Mouse (Mus musculus): Measurements from ENCODE around the gene Cetn4. TPM values are rescaled to one million over a fixed set of nuclear protein-coding genes. Genes with fewer than 3 reads are reported as not detected.

The Cetn4 gene
- 2.9 and 3.0 TPM in 2 replicates for polyA plus RNA-seq (2016; fragmentation: Nextera tagmentation; extraction: Ambion mirVana)

- peaks cover 5% of the 10 kb centered on the region for H3K4me1 ChIP-seq
- peak within 1 kb of the TSS; percentile 88 for H3K9ac ChIP-seq
- under 1% methylated on average over 54 of the region's 54 CpGs for WGBS
- ATAC-seq (ENCODE audit: insufficient number of reproducible peaks, insufficient read depth, low FRiP score, low TSS enrichment) = peak; percentile 99
- H3K36me3 ChIP-seq = no peaks in the 10 kb centered on the region
- no peaks in the 10 kb centered on the region for H3K9me3 ChIP-seq
- H3K27me3 ChIP-seq = no peaks in the 10 kb centered on the region
- peak within 1 kb of the TSS; percentile 64 for H3K4me2 ChIP-seq (replicated peaks)
- peak within 1 kb of the TSS; percentile 73 for H3K4me3 ChIP-seq
- H3K27ac ChIP-seq = peak within 1 kb of the TSS; percentile 85
These were observed at the start of gene Cetn4, which contains the start of gene Bbs12 for GRCm38 (mm10) chr3:37312370-37312941. TSS of gene Cetn4 (minus strand) at chr3:37312708. TSS of gene Bbs12 (plus strand) at chr3:37312554.

- no peak overlapping the region for H3K4me3 ChIP-seq
- no peak overlapping the region for H3K27ac ChIP-seq
- H3K36me3 ChIP-seq = no peaks in the 10 kb centered on the region
- H3K4me2 ChIP-seq (replicated peaks) = no peak overlapping the region
- H3K4me1 ChIP-seq = peaks cover 4% of the 10 kb centered on the region; the same call in 1 of the 2 replicates
- H3K27me3 ChIP-seq = no peaks in the 10 kb centered on the region
- no peak for ATAC-seq (ENCODE audit: insufficient number of reproducible peaks, insufficient read depth, low FRiP score, low TSS enrichment)
- H3K9me3 ChIP-seq = no peaks in the 10 kb centered on the region
- no peak overlapping the region for H3K9ac ChIP-seq
- WGBS = 84% methylated on average over 9 of the region's 9 CpGs
These were observed 48.2 kb upstream of the Cetn4 start for GRCm38 (mm10) chr3:37360729-37361128.

GRCm38 (mm10) chr3:37354737-37355136, 42.2 kb upstream of the Cetn4 start:
- H3K36me3 ChIP-seq = no peaks in the 10 kb centered on the region
- ATAC-seq (ENCODE audit: insufficient number of reproducible peaks, insufficient read depth, low FRiP score, low TSS enrichment) = no peak
- peaks cover 9% of the 10 kb centered on the region for H3K27me3 ChIP-seq
- H3K27ac ChIP-seq = peak overlapping the region; percentile 60
- peaks cover 13% of the 10 kb centered on the region for H3K4me1 ChIP-seq
- H3K9me3 ChIP-seq = no peaks in the 10 kb centered on the region
- WGBS = 82% methylated on average over 1 of the region's 1 CpGs
- no peak overlapping the region for H3K4me2 ChIP-seq (replicated peaks)
- H3K9ac ChIP-seq = no peak overlapping the region
- H3K4me3 ChIP-seq = no peak overlapping the region

GRCm38 (mm10) chr3:37353951-37354481, 41.5 kb upstream of the Cetn4 start:
- peak overlapping the region; percentile 60 for H3K27ac ChIP-seq
- peaks cover 17% of the 10 kb centered on the region for H3K4me1 ChIP-seq
- peak; percentile 80 for ATAC-seq (ENCODE audit: insufficient number of reproducible peaks, insufficient read depth, low FRiP score, low TSS enrichment)
- WGBS = 39% methylated on average over 10 of the region's 10 CpGs
- H3K4me2 ChIP-seq (replicated peaks) = no peak overlapping the region
- no peaks in the 10 kb centered on the region for H3K9me3 ChIP-seq
- peaks cover 17% of the 10 kb centered on the region for H3K27me3 ChIP-seq
- H3K9ac ChIP-seq = no peak overlapping the region
- no peak overlapping the region for H3K4me3 ChIP-seq
- no peaks in the 10 kb centered on the region for H3K36me3 ChIP-seq

GRCm38 (mm10) chr3:37350386-37350785, 37.9 kb upstream of the Cetn4 start:
- no peak overlapping the region for H3K4me3 ChIP-seq
- WGBS = 63% methylated on average over 7 of the region's 7 CpGs
- H3K4me1 ChIP-seq = peaks cover 21% of the 10 kb centered on the region
- ATAC-seq (ENCODE audit: insufficient number of reproducible peaks, insufficient read depth, low FRiP score, low TSS enrichment) = no peak
- H3K4me2 ChIP-seq (replicated peaks) = no peak overlapping the region
- H3K36me3 ChIP-seq = no peaks in the 10 kb centered on the region
- no peak overlapping the region for H3K27ac ChIP-seq
- H3K9ac ChIP-seq = no peak overlapping the region
- H3K27me3 ChIP-seq = peaks cover 36% of the 10 kb centered on the region
- no peaks in the 10 kb centered on the region for H3K9me3 ChIP-seq

- peak overlapping the region; percentile 69 for H3K4me3 ChIP-seq
- H3K4me1 ChIP-seq = peaks cover 17% of the 10 kb centered on the region
- 9% methylated on average over 8 of the region's 8 CpGs for WGBS
- H3K36me3 ChIP-seq = no peaks in the 10 kb centered on the region
- peak overlapping the region; percentile 94 for H3K4me2 ChIP-seq (replicated peaks)
- H3K27ac ChIP-seq = no peak overlapping the region
- H3K9me3 ChIP-seq = no peaks in the 10 kb centered on the region
- no peak for ATAC-seq (ENCODE audit: insufficient number of reproducible peaks, insufficient read depth, low FRiP score, low TSS enrichment)
- H3K27me3 ChIP-seq = peaks cover 36% of the 10 kb centered on the region
- H3K9ac ChIP-seq = peak overlapping the region; percentile 78
These were observed 36.6 kb upstream of the Cetn4 start for GRCm38 (mm10) chr3:37349166-37349548.

GRCm38 (mm10) chr3:37348221-37349165, 36.0 kb upstream of the Cetn4 start, which contains the start of gene Fgf2:
TSS of gene Fgf2 (plus strand) at chr3:37348346.
- no peak within 1 kb of the TSS for H3K27ac ChIP-seq
- H3K9ac ChIP-seq = peak within 1 kb of the TSS; percentile 78
- peak within 1 kb of the TSS; percentile 69 for H3K4me3 ChIP-seq
- peaks cover 36% of the 10 kb centered on the region for H3K27me3 ChIP-seq
- ATAC-seq (ENCODE audit: insufficient number of reproducible peaks, insufficient read depth, low FRiP score, low TSS enrichment) = peak; percentile 64
- no peaks in the 10 kb centered on the region for H3K9me3 ChIP-seq
- 1% methylated on average over 72 of the region's 75 CpGs for WGBS
- H3K4me1 ChIP-seq = peaks cover 12% of the 10 kb centered on the region
- H3K4me2 ChIP-seq (replicated peaks) = peak within 1 kb of the TSS; percentile 94
- no peaks in the 10 kb centered on the region for H3K36me3 ChIP-seq

- Histone ChIP-seq H3K4me3 (peak overlapping the region; percentile 69), H3K27ac (no peak overlapping the region), H3K36me3 (no peaks in the 10 kb centered on the region), H3K4me2 (replicated peaks) (peak overlapping the region; percentile 94), H3K9ac (no peak overlapping the region), H3K27me3 (peaks cover 36% of the 10 kb centered on the region), H3K4me1 (peaks cover 12% of the 10 kb centered on the region), H3K9me3 (no peaks in the 10 kb centered on the region)
- 0 out of 2 replicates have a peak, but pooled peaks have one; percentile 18 for ATAC-seq (ENCODE audit: insufficient number of reproducible peaks, insufficient read depth, low FRiP score, low TSS enrichment)
- 36% methylated on average over 9 of the region's 9 CpGs for WGBS
These were observed 35.2 kb upstream of the Cetn4 start for GRCm38 (mm10) chr3:37347671-37348070.

- H3K9ac ChIP-seq = no peak overlapping the region
- no peak overlapping the region for H3K4me2 ChIP-seq (replicated peaks)
- WGBS = 54% methylated on average over 5 of the region's 5 CpGs
- H3K4me3 ChIP-seq = no peak overlapping the region
- H3K27ac ChIP-seq = no peak overlapping the region
- no peak for ATAC-seq (ENCODE audit: insufficient number of reproducible peaks, insufficient read depth, low FRiP score, low TSS enrichment)
- H3K27me3 ChIP-seq = peaks cover 13% of the 10 kb centered on the region
- no peaks in the 10 kb centered on the region for H3K9me3 ChIP-seq
- H3K36me3 ChIP-seq = no peaks in the 10 kb centered on the region
- H3K4me1 ChIP-seq = peaks cover 1% of the 10 kb centered on the region; the same call in 1 of the 2 replicates
These were observed 30.3 kb upstream of the Cetn4 start for GRCm38 (mm10) chr3:37342811-37343210.

GRCm38 (mm10) chr3:37341110-37341509, 28.6 kb upstream of the Cetn4 start:
- WGBS = 55% methylated on average over 5 of the region's 5 CpGs
- H3K4me3 ChIP-seq = no peak overlapping the region
- H3K27ac ChIP-seq = no peak overlapping the region
- no peak overlapping the region for H3K9ac ChIP-seq
- no peaks in the 10 kb centered on the region for H3K9me3 ChIP-seq
- H3K27me3 ChIP-seq = no peaks in the 10 kb centered on the region
- no peaks in the 10 kb centered on the region for H3K36me3 ChIP-seq
- no peaks in the 10 kb centered on the region for H3K4me1 ChIP-seq
- no peak overlapping the region for H3K4me2 ChIP-seq (replicated peaks)
- no peak for ATAC-seq (ENCODE audit: insufficient number of reproducible peaks, insufficient read depth, low FRiP score, low TSS enrichment)

- H3K36me3 ChIP-seq = no peaks in the 10 kb centered on the region
- WGBS = 90% methylated on average over 4 of the region's 4 CpGs
- H3K9me3 ChIP-seq = no peaks in the 10 kb centered on the region
- no peaks in the 10 kb centered on the region for H3K27me3 ChIP-seq
- no peak overlapping the region for H3K27ac ChIP-seq
- no peak overlapping the region for H3K9ac ChIP-seq
- no peak overlapping the region for H3K4me3 ChIP-seq
- H3K4me2 ChIP-seq (replicated peaks) = no peak overlapping the region
- H3K4me1 ChIP-seq = no peaks in the 10 kb centered on the region
- no peak for ATAC-seq (ENCODE audit: insufficient number of reproducible peaks, insufficient read depth, low FRiP score, low TSS enrichment)
These were observed 21.5 kb upstream of the Cetn4 start for GRCm38 (mm10) chr3:37334053-37334452.
